Mouse (Mus musculus) heart, adult 9 months (tissue): ENCODE data around the gene Piga.

Source experiments
- DNase-seq, 2 experiments: peaks; one replicate each; pipeline ENCODE4 v3.0.0; 2022; ENCODE audit warnings: low spot score in 2 of 2

Gene Piga

GRCm38 (mm10) chrX:164432682-164433081 lies 13.1 kb downstream of the Piga start:
- no peak for DNase-seq

GRCm38 (mm10) chrX:164436709-164437108 lies 17.1 kb downstream of the Piga start, which contains the start of gene Asb11:
Gene Asb11, plus strand, starts transcription at chrX:164436994.
- peak in 1 of 2 experiments; percentile 1 for DNase-seq

GRCm38 (mm10) chrX:164439462-164439861 lies 19.9 kb downstream of the Piga start:
- DNase-seq: no peak

- DNase-seq: peak; percentile 9 to 74
These were observed 20.6 kb downstream of the Piga start for GRCm38 (mm10) chrX:164440140-164440539.

GRCm38 (mm10) chrX:164440703-164441102 lies 21.1 kb downstream of the Piga start:
- DNase-seq: no peak

- DNase-seq: no peak
These were observed 21.7 kb downstream of the Piga start for GRCm38 (mm10) chrX:164441306-164441705.

GRCm38 (mm10) chrX:164445601-164446000 lies 26.0 kb downstream of the Piga start:
- no peak for DNase-seq

- DNase-seq: no peak
These were observed 26.5 kb downstream of the Piga start for GRCm38 (mm10) chrX:164446106-164446551.

GRCm38 (mm10) chrX:164446835-164447681 lies 27.5 kb downstream of the Piga start:
- no peak for DNase-seq

- DNase-seq: no peak
These were observed 28.1 kb downstream of the Piga start for GRCm38 (mm10) chrX:164447682-164448071.

GRCm38 (mm10) chrX:164449201-164449600 lies 29.6 kb downstream of the Piga start:
- DNase-seq: peak; percentile 16

- DNase-seq: no peak
These were observed 39.8 kb downstream of the Piga start for GRCm38 (mm10) chrX:164459205-164459878.
